ENCODE assay signal across 22 mouse cellular contexts in the genomic region with DNA sequence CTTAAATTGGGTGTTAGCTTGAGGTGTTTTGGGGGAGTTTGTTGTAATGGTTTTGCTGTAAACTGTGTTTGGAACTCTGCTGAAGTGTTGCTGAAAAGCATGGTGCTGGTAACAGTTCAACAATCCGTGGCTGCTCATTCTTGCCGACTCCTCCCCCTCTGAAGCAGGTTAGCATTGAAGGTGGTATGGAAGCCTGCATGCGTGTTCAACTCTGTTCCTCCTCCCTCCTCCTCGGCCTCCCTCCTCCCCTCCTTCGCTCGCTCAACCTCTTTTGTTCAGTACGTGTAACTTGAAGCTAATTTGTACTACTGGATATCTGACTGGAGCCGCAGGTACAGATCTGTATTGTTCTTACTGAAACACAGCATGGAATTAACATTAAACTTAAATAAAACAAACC. TPM values are rescaled to one million over a fixed set of nuclear protein-coding genes. Genes with fewer than 3 reads are reported as not detected.
"Had no signal": no experiment of that assay in that cellular context is flagged by ENCODE, and none has a peak within 500 bp of the region (broad histone marks: within the 10 kb centered on the region; RNA-seq: fewer than 3 reads in every experiment).

No protein-coding gene starts in this region.

- H3K4me3 ChIP-seq: liver, embryonic 15.5 days; lung, embryonic 15.5 days; megakaryocyte, embryonic 14.5 days; midbrain, embryonic 13.5 days; neural tube, embryonic 13.5 days; neural tube, embryonic 15.5 days had no signal

- H3K27ac ChIP-seq: liver, embryonic 15.5 days; lung, embryonic 15.5 days; macrophage; midbrain, embryonic 13.5 days; neural tube, embryonic 13.5 days; neural tube, embryonic 15.5 days had no signal

- DNase-seq: liver, postnatal 0 days; lung, adult 2 months; lung, postnatal 14 days; retina, postnatal 1 day; right cerebral cortex, adult 18-20 months; right cerebral cortex, postnatal 25 days; right cerebral cortex, postnatal 4 days; spleen, adult 18-20 months; thymus, adult 2 months; thymus, postnatal 25 days; thymus, postnatal 4 days had no signal

- H3K4me2 ChIP-seq: liver, embryonic 15.5 days; lung, embryonic 15.5 days; midbrain, embryonic 11.5 days; midbrain, embryonic 13.5 days; neural tube, embryonic 13.5 days; neural tube, embryonic 15.5 days had no signal

- ATAC-seq: liver, postnatal 0 days; lung, postnatal 0 days; midbrain, embryonic 13.5 days had no signal

- H3K27me3 ChIP-seq: liver, embryonic 15.5 days; lung, embryonic 15.5 days; megakaryocyte, embryonic 14.5 days; midbrain, embryonic 13.5 days; neural tube, embryonic 13.5 days; neural tube, embryonic 15.5 days had no signal

- H3K9ac ChIP-seq: liver, embryonic 15.5 days; liver, postnatal 0 days; lung, embryonic 15.5 days; midbrain, embryonic 13.5 days; neural tube, embryonic 13.5 days; neural tube, embryonic 15.5 days had no signal

- H3K9me3 ChIP-seq: liver, embryonic 15.5 days; lung, embryonic 15.5 days; megakaryocyte, embryonic 14.5 days; midbrain, embryonic 13.5 days; neural tube, embryonic 13.5 days; neural tube, embryonic 15.5 days had no signal

RNA-seq across cellular contexts. Expression of a gene that starts 30.7 kb away (rescaled TPM):
- total RNA-seq: megakaryocyte progenitor cell, adult 5-6 weeks; monocyte, adult 5-6 weeks had no signal
- polyA plus RNA-seq: liver, postnatal 0 days; macrophage had no signal
